In the genomic region with DNA sequence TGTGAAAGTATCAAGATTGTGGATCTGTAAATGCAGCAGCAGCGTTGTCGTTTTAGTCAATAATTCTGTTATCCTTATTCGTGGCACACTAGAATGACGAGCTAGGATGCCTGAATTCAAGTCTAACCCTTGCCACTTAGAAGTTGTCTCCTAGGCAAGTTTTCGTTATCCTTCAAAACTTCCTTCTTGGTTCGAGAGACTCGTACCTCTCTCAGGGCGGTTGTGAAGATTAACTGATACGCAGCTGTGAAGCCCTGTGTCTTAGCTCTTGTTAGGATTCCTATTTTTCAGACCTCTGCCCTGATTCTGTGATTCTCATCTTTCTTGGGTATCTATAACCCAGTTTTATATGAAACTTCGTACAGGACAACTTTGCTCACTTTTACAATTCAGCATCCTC, we compare ENCODE assay signal across 8 mouse cellular contexts. TPM values are rescaled to one million over a fixed set of nuclear protein-coding genes. Genes with fewer than 3 reads are reported as not detected.
DNase-seq lines count a peak whose midpoint lies in the region; ATAC-seq and TF ChIP-seq lines count a peak whose summit lies in the region.

No protein-coding gene starts in this region.

- H3K27me3 ChIP-seq in heart, embryonic 15.5 days: no peaks in the 10 kb centered on the region
- H3K27me3 ChIP-seq in hindbrain, embryonic 11.5 days (ENCODE audit: control insufficient read depth, insufficient read depth, low read length): no peaks in the 10 kb centered on the region
- no peaks in the 10 kb centered on the region for H3K27me3 ChIP-seq in midbrain, embryonic 11.5 days (ENCODE audit: control insufficient read depth, insufficient read depth, low read length)

- intact Hi-C loops in heart, postnatal 36 days (cut with DNase I): loop anchor here (10.0 kb wide), 1 partner anchor 242 kb away; no protein-coding TSS in a partner anchor

- peak overlapping the region; percentile 80 for H3K4me2 ChIP-seq in heart, embryonic 15.5 days
- peak overlapping the region; percentile 81 for H3K4me2 ChIP-seq in hindbrain, embryonic 11.5 days (replicated peaks; ENCODE audit: low read depth, low read length)
- peak overlapping the region; percentile 68 for H3K4me2 ChIP-seq in midbrain, embryonic 11.5 days

- TF ChIP-seq CTCF in bone marrow macrophage, adult 2 months (IDR thresholded peaks at IDR 0.05; ENCODE audit: low read depth, low read length): no peak

- peak overlapping the region; percentile 77 for H3K4me3 ChIP-seq in heart, embryonic 15.5 days
- H3K4me3 ChIP-seq in bone marrow macrophage, adult 2 months (ENCODE audit: insufficient read depth, low read length): peak overlapping the region; percentile 90
- peak overlapping the region; percentile 52; the same call in 1 of the 2 replicates for H3K4me3 ChIP-seq in hindbrain, embryonic 11.5 days (ENCODE audit: low read depth, low read length)
- H3K4me3 ChIP-seq in midbrain, embryonic 11.5 days (ENCODE audit: low read depth, low read length): peak overlapping the region; percentile 67

- no peak overlapping the region for H3K27ac ChIP-seq in heart, embryonic 15.5 days
- H3K27ac ChIP-seq in bone marrow macrophage, adult 2 months (ENCODE audit: insufficient read depth, low read depth, low read length): 0 out of 2 replicates have a peak overlapping the region, but pooled peaks have one; percentile 19
- H3K27ac ChIP-seq in hindbrain, embryonic 11.5 days (ENCODE audit: low read depth, low read length): no peak overlapping the region
- H3K27ac ChIP-seq in midbrain, embryonic 11.5 days (ENCODE audit: low read depth, low read length): no peak overlapping the region

- no peaks in the 10 kb centered on the region for H3K9me3 ChIP-seq in heart, embryonic 15.5 days (replicated peaks)
- no peaks in the 10 kb centered on the region for H3K9me3 ChIP-seq in hindbrain, embryonic 11.5 days (ENCODE audit: control insufficient read depth, low read length)
- H3K9me3 ChIP-seq in midbrain, embryonic 11.5 days (ENCODE audit: control insufficient read depth, low read length): no peaks in the 10 kb centered on the region

- no peak for ATAC-seq in heart, embryonic 15.5 days (replicated peaks; ENCODE audit: insufficient number of reproducible peaks, insufficient read depth, low FRiP score, low read depth)
- no peak for ATAC-seq in hindbrain, embryonic 11.5 days (ENCODE audit: low FRiP score)
- ATAC-seq in midbrain, embryonic 11.5 days (ENCODE audit: low FRiP score): no peak

- H3K36me3 ChIP-seq in heart, embryonic 15.5 days: peaks cover 6% of the 10 kb centered on the region; the same call in 1 of the 2 replicates
- no peaks in the 10 kb centered on the region for H3K36me3 ChIP-seq in hindbrain, embryonic 11.5 days (ENCODE audit: control insufficient read depth, insufficient read depth, low read length)
- H3K36me3 ChIP-seq in midbrain, embryonic 11.5 days (ENCODE audit: control insufficient read depth, insufficient read depth, low read length): no peaks in the 10 kb centered on the region

- TF ChIP-seq POLR2A in bone marrow macrophage, adult 2 months (IDR thresholded peaks at IDR 0.05; ENCODE audit: borderline replicate concordance, low read depth, low read length): no peak

- DNase-seq in heart, postnatal 36 days: no peak
- DNase-seq in hindbrain, embryonic 11.5 days (ENCODE audit: low spot score): no peak
- peak; percentile 84 for DNase-seq in midbrain, embryonic 11.5 days (ENCODE audit: low spot score, missing footprints)
- DNase-seq in right cerebral cortex, postnatal 36 days (ENCODE audit: low spot score in 2 of 2): no peak
- DNase-seq in left cerebral cortex, adult 11 months (ENCODE audit: low spot score): no peak
- DNase-seq in right cerebral cortex, postnatal 4 days: no peak

- H3K4me1 ChIP-seq in heart, embryonic 15.5 days (replicated peaks): peaks cover 28% of the 10 kb centered on the region
- H3K4me1 ChIP-seq in bone marrow macrophage, adult 2 months (ENCODE audit: control insufficient read depth, insufficient read depth, low read length): peaks cover 33% of the 10 kb centered on the region
- 0 out of 2 replicates have a peak, but pooled peaks cover 2% of the 10 kb centered on the region for H3K4me1 ChIP-seq in hindbrain, embryonic 11.5 days (replicated peaks; ENCODE audit: control insufficient read depth, insufficient read depth, low read length)
- peaks cover 18% of the 10 kb centered on the region for H3K4me1 ChIP-seq in midbrain, embryonic 11.5 days (ENCODE audit: control insufficient read depth, insufficient read depth, low read length)

- WGBS in heart, embryonic 15.5 days: 43% methylated on average over 10 of the region's 10 CpGs
- 65% methylated on average over 10 of the region's 10 CpGs for WGBS in hindbrain, embryonic 11.5 days
- WGBS in midbrain, embryonic 11.5 days: 61% methylated on average over 10 of the region's 10 CpGs

- H3K9ac ChIP-seq in heart, embryonic 15.5 days: peak overlapping the region; percentile 82; the same call in 1 of the 2 replicates
- H3K9ac ChIP-seq in hindbrain, embryonic 11.5 days (ENCODE audit: low read depth, low read length): no peak overlapping the region
- peak overlapping the region; percentile 86; the same call in 1 of the 2 replicates for H3K9ac ChIP-seq in midbrain, embryonic 11.5 days (ENCODE audit: low read length)

RNA-seq across cellular contexts. Expression of a gene that starts 0.8 kb away (rescaled TPM):
- polyA plus RNA-seq in heart, embryonic 15.5 days (2015; fragmentation: Nextera tagmentation; extraction: Ambion mirVana): 13.1 and 15.9 TPM in 2 replicates
- 10 to 100 TPM; 17.2 to 18.3 TPM for total RNA-seq in heart, postnatal 36 days (2021)
- polyA plus RNA-seq in bone marrow macrophage, adult 2 months (2012; ENCODE audit: insufficient read depth, insufficient read length, missing spikeins): 29.8 and 31.7 TPM in 2 replicates
- polyA plus RNA-seq in hindbrain, embryonic 11.5 days (2014; fragmentation: Nextera tagmentation; extraction: Ambion mirVana): 27.1 and 27.8 TPM in 2 replicates
- 27.1 and 28.2 TPM in 2 replicates for polyA plus RNA-seq in midbrain, embryonic 11.5 days (2014; fragmentation: Nextera tagmentation; extraction: Ambion mirVana)

RNA-seq across cellular contexts. Expression of a gene that starts 1.1 kb away (rescaled TPM):
- polyA plus RNA-seq in heart, embryonic 15.5 days (2015; fragmentation: Nextera tagmentation; extraction: Ambion mirVana): 53.4 and 66.4 TPM in 2 replicates
- 10 to 100 TPM; 19.3 to 19.9 TPM for total RNA-seq in heart, postnatal 36 days (2021)
- polyA plus RNA-seq in bone marrow macrophage, adult 2 months (2012; ENCODE audit: insufficient read depth, insufficient read length, missing spikeins): 41.6 and 43.4 TPM in 2 replicates
- 106 and 109 TPM in 2 replicates for polyA plus RNA-seq in hindbrain, embryonic 11.5 days (2014; fragmentation: Nextera tagmentation; extraction: Ambion mirVana)
- polyA plus RNA-seq in midbrain, embryonic 11.5 days (2014; fragmentation: Nextera tagmentation; extraction: Ambion mirVana): 112 and 116 TPM in 2 replicates
